Mouse (Mus musculus) brain, embryonic 14.5 days (tissue): Measurements from ENCODE around the gene Omt2b.

Experiments used
- CTCF ChIP-seq: fragments of 200-500 bp; IDR thresholded peaks from 2 replicates; pipeline ENCODE4 v1.5.1; 2012; ENCODE audit warnings: inconsistent platforms, mild to moderate bottlenecking, moderate library complexity, borderline replicate concordance; ENCODE audit not compliant: insufficient read depth, insufficient read length; ENCODE audit errors: extremely low read depth
- POLR2A ChIP-seq: fragments of 200-500 bp; IDR thresholded peaks from 2 replicates; pipeline ENCODE4 v1.6.1; 2012; ENCODE audit warnings: mild to moderate bottlenecking, inconsistent platforms, borderline replicate concordance; ENCODE audit not compliant: poor library complexity, insufficient read depth, insufficient read length, severe bottlenecking; ENCODE audit errors: extremely low read depth

DNA sequence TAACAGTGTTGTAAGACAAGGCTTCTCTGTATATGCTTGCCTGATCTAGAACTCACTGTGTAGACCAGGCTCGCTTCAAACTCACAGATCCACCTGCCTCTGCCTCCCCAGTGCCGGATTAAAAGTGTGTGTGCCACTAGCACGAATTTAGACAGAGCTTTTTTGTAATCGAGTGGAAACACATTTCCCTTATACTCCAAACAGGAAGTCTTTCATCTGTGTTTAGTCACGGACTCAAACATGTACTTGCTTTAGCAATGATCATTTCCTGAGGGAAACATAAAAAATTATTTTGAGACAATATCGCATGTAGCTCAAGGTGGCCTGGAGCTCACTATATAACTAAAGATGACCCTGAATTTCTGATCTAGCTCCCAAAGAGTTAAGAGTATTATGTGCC is 36.0 kb downstream of the Omt2b start:
- TF ChIP-seq CTCF (no peak), POLR2A (no peak)
